Mouse (Mus musculus) forebrain, embryonic 16.5 days (tissue): ENCODE measurements around the gene Zfp689. TPM values are rescaled to one million over a fixed set of nuclear protein-coding genes. Genes with fewer than 3 reads are reported as not detected.
"Not testable (repeated sequence)": the region's sequence is repeated elsewhere in the genome, so short reads cannot be mapped to it uniquely, and the experiment has no call there.

Source experiments
- ATAC-seq: fragments of 200-750 bp; cut with Nextera tagmentation; 2 replicates; pipeline ENCODE4 v1.8.0; 2017; ENCODE audit warnings: mild to moderate bottlenecking, moderate library complexity
- H3K27ac ChIP-seq: fragments of 300-500 bp; sonication (generic); 2 replicates; pipeline ENCODE4 v1.5.1; 2014; ENCODE audit warnings: low read length, control low read depth
- H3K27me3 ChIP-seq: fragments of 300-500 bp; sonication (generic); replicated peaks from 2 replicates; pipeline ENCODE4 v1.6.1; 2014; ENCODE audit warnings: low read length; ENCODE audit not compliant: control insufficient read depth, insufficient read depth
- H3K36me3 ChIP-seq: fragments of 300-500 bp; sonication (generic); 2 replicates; pipeline ENCODE4 v1.6.1; 2014; ENCODE audit not compliant: control insufficient read depth, insufficient read depth
- H3K4me1 ChIP-seq: fragments of 300-500 bp; sonication (generic); replicated peaks from 2 replicates; pipeline ENCODE4 v1.6.1; 2014; ENCODE audit warnings: low read length; ENCODE audit not compliant: control insufficient read depth, insufficient read depth
- H3K4me2 ChIP-seq: fragments of 300-500 bp; sonication (generic); 2 replicates; pipeline ENCODE4 v1.6.1; 2014; ENCODE audit warnings: mild to moderate bottlenecking, low read length, control low read depth
- H3K4me3 ChIP-seq: fragments of 300-500 bp; sonication (generic); replicated peaks from 2 replicates; pipeline ENCODE4 v1.5.1; 2014; ENCODE audit warnings: mild to moderate bottlenecking, low read length, control low read depth
- H3K9ac ChIP-seq: fragments of 300-500 bp; sonication (generic); replicated peaks from 2 replicates; pipeline ENCODE4 v1.6.1; 2014; ENCODE audit warnings: low read depth, low read length, control low read depth
- H3K9me3 ChIP-seq: fragments of 300-500 bp; sonication (generic); 2 replicates; pipeline ENCODE4 v1.6.1; 2016; ENCODE audit warnings: low read length; ENCODE audit not compliant: control insufficient read depth
- WGBS: fragments of 180-500 bp; shearing (Covaris S2); extraction: QIAGEN DNeasy Blood & Tissue Kit; methylation state at CpG from one replicate; pipeline ENCODE4 v1.1.7; 2014; 5-methylcytosine and 5-hydroxymethylcytosine counted together
- polyA plus RNA-seq: library from polyadenylated mRNA; unstranded; fragments of >200 nt; fragmentation: Nextera tagmentation; extraction: Ambion mirVana; gene quantifications from 2 replicates; pipeline ENCODE4 v1.2.1, GENCODE M21; 2015

The Zfp689 gene
- polyA plus RNA-seq = 14.6 and 17.7 TPM in 2 replicates

- Histone ChIP-seq H3K9ac (peak within 1 kb of the TSS; percentile 96), H3K27ac (peak within 1 kb of the TSS; percentile 94), H3K4me3 (peak within 1 kb of the TSS; percentile 97), H3K27me3 (no peaks in the 10 kb centered on the region), H3K4me2 (peak within 1 kb of the TSS; percentile 86), H3K9me3 (no peaks in the 10 kb centered on the region), H3K4me1 (peaks cover 36% of the 10 kb centered on the region), H3K36me3 (peaks cover 10% of the 10 kb centered on the region)
- peak; percentile 94 for ATAC-seq
- 0% methylated on average over 52 of the region's 54 CpGs for WGBS
Measured at GRCm38 (mm10) chr7:127448521-127449300, at the start of gene Zfp689. Zfp689 (minus strand) TSS chr7:127449158.

- Histone ChIP-seq H3K36me3 (no peaks in the 10 kb centered on the region), H3K4me2 (no peak overlapping the region), H3K27me3 (no peaks in the 10 kb centered on the region), H3K4me3 (no peak overlapping the region), H3K27ac (no peak overlapping the region), H3K9me3 (no peaks in the 10 kb centered on the region), H3K9ac (no peak overlapping the region), H3K4me1 (no peaks in the 10 kb centered on the region)
- 48% methylated on average over 3 of the region's 3 CpGs for WGBS
- no peak; the same call in 1 of the 2 replicates for ATAC-seq
Measured at GRCm38 (mm10) chr7:127498407-127498806, 49.4 kb upstream of the Zfp689 start.

- WGBS = 85% methylated on average over 2 of the region's 2 CpGs
- ATAC-seq = no peak
- H3K4me3 ChIP-seq = no peak overlapping the region
Measured at GRCm38 (mm10) chr7:127497382-127497781, 48.4 kb upstream of the Zfp689 start.

GRCm38 (mm10) chr7:127494648-127495047, 45.7 kb upstream of the Zfp689 start:
- Histone ChIP-seq H3K9me3 (no peaks in the 10 kb centered on the region), H3K36me3 (peaks cover 20% of the 10 kb centered on the region), H3K4me3 (no peak overlapping the region), H3K4me2 (no peak overlapping the region), H3K9ac (no peak overlapping the region), H3K27ac (no peak overlapping the region), H3K27me3 (no peaks in the 10 kb centered on the region), H3K4me1 (no peaks in the 10 kb centered on the region)
- no peak for ATAC-seq

More at GRCm38 (mm10) chr7:127497382-127497781, 48.4 kb upstream of the Zfp689 start:
- H3K27me3 ChIP-seq = no peaks in the 10 kb centered on the region
- H3K27ac ChIP-seq = no peak overlapping the region
- H3K36me3 ChIP-seq = no peaks in the 10 kb centered on the region
- H3K9ac ChIP-seq = no peak overlapping the region
- no peaks in the 10 kb centered on the region for H3K4me1 ChIP-seq
- no peak overlapping the region for H3K4me2 ChIP-seq
- no peaks in the 10 kb centered on the region for H3K9me3 ChIP-seq

GRCm38 (mm10) chr7:127491846-127492245, 42.9 kb upstream of the Zfp689 start:
- 88% methylated on average over 3 of the region's 3 CpGs for WGBS
- H3K9ac ChIP-seq = no peak overlapping the region
- peaks cover 36% of the 10 kb centered on the region for H3K36me3 ChIP-seq
- no peak overlapping the region for H3K4me3 ChIP-seq
- H3K4me2 ChIP-seq = no peak overlapping the region
- no peak overlapping the region for H3K27ac ChIP-seq
- no peaks in the 10 kb centered on the region for H3K27me3 ChIP-seq
- H3K4me1 ChIP-seq = no peaks in the 10 kb centered on the region
- no peak for ATAC-seq
- H3K9me3 ChIP-seq = no peaks in the 10 kb centered on the region

GRCm38 (mm10) chr7:127489982-127490381, 41.0 kb upstream of the Zfp689 start:
- 96% methylated on average over 7 of the region's 7 CpGs for WGBS
- Histone ChIP-seq H3K9me3 (no peaks in the 10 kb centered on the region), H3K4me3 (no peak overlapping the region), H3K36me3 (peaks cover 45% of the 10 kb centered on the region), H3K4me2 (no peak overlapping the region), H3K4me1 (no peaks in the 10 kb centered on the region), H3K9ac (no peak overlapping the region), H3K27me3 (no peaks in the 10 kb centered on the region), H3K27ac (no peak overlapping the region)
- no peak for ATAC-seq

- H3K9ac ChIP-seq, H3K9me3 ChIP-seq, H3K4me2 ChIP-seq, ATAC-seq, H3K27me3 ChIP-seq, H3K4me3 ChIP-seq, H3K27ac ChIP-seq, H3K4me1 ChIP-seq: not testable (repeated sequence)
- WGBS = 93% methylated on average over 4 of the region's 5 CpGs
- H3K36me3 ChIP-seq = peaks cover 45% of the 10 kb centered on the region
Measured at GRCm38 (mm10) chr7:127488364-127488763, 39.4 kb upstream of the Zfp689 start.

- Histone ChIP-seq H3K4me3 (no peak overlapping the region), H3K4me1 (peaks cover 6% of the 10 kb centered on the region), H3K9ac (no peak overlapping the region), H3K27me3 (no peaks in the 10 kb centered on the region), H3K36me3 (peaks cover 36% of the 10 kb centered on the region), H3K27ac (no peak overlapping the region), H3K4me2 (no peak overlapping the region), H3K9me3 (no peaks in the 10 kb centered on the region)
- WGBS = 85% methylated on average over 5 of the region's 5 CpGs
- no peak for ATAC-seq
Measured at GRCm38 (mm10) chr7:127485416-127485815, 36.5 kb upstream of the Zfp689 start.

- Histone ChIP-seq H3K4me3 (peak overlapping the region; percentile 88), H3K27ac (no peak overlapping the region), H3K27me3 (no peaks in the 10 kb centered on the region), H3K9ac (peak overlapping the region; percentile 85), H3K36me3 (peaks cover 15% of the 10 kb centered on the region), H3K4me1 (peaks cover 24% of the 10 kb centered on the region), H3K4me2 (peak overlapping the region; percentile 93), H3K9me3 (no peaks in the 10 kb centered on the region)
- 67% methylated on average over 2 of the region's 2 CpGs for WGBS
- no peak for ATAC-seq
Measured at GRCm38 (mm10) chr7:127480321-127480720, 31.4 kb upstream of the Zfp689 start.
